Mouse (Mus musculus): ENCODE data around the gene Hoxa11. TPM values are rescaled to one million over a fixed set of nuclear protein-coding genes. Genes with fewer than 3 reads are reported as not detected.

The Hoxa11 gene
- polyA plus RNA-seq, 1 experiment from 2014 or later, result not detected

DNA sequence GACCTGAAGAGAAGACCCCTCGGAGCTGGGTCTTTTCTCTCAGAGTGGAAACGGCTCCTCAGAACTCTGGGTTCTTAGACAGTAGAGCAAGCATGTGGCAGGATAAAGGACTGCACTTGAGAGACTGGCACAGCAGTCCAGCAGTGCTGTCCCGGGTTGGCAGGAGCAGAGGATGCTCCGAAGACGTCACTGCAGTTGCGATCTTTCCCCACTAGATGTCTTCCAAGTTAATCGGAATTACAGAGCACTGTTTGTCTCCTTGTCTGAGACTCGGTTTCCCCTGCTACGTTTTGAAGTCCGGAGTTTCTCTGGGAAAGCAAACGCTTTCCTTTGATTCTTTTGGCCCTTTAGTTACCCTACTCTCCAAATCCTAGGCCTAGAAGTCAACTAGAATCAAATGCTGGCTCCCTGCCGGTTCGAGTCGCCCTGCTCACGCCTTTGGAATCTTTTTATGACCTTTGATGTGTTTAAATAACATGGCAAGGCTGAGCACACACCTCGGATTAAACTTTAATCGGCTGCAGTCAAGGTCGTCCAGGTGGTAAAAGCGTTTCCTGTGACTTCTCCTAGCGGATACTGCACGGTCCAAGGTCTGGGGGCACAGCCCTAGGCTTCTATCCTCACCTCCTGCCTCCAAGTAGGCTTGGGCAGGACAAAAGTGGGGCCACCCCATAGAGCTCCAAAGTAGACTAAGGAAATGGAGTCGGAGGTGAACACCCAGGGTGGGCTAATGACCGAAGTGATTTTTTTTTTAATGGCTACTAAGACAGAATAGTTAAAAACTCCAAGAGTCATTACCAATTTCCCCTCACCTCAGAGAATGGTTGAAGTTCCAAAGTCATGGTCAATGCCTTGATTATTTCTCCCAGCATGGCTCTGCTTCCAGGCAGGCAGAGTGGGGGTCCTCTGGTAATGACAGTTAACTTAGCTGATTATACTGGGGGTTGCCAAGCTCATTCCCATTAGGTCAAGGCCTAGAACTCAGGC is 25.2 kb upstream of the Hoxa11 start:
- Histone ChIP-seq H3K79me2 (ENCODE audit: inconsistent target) (no peaks in the 10 kb centered on the region), H3K27ac (no peak overlapping the region), H3K36me3 (ENCODE audit: inconsistent target) (no peaks in the 10 kb centered on the region), H3K4me3 (ENCODE audit: inconsistent target) (no peak overlapping the region)
- 24% methylated on average over 23 of the region's 23 CpGs for WGBS (ENCODE audit: missing documents)

DNA sequence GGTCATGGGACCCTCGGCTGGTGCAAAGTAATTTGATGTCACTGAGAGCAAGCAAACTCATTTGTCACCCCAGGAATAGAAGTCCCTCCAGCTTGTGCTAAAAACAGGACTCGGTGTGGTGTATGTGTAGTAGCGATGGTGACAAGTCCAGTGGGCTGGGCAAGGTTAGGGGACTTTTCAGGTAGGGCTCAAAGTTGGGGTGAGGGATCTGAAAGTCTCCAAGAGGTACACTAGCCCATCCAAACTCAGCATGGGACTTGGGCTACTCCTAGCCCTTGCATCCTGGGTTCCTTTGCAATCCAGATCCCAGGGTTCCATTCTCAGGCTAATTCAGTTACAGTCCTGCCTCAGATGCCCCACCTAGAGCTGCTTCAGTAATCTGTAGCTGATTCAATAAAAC is 23.1 kb upstream of the Hoxa11 start:
- Histone ChIP-seq H3K79me2 (ENCODE audit: inconsistent target) (no peaks in the 10 kb centered on the region), H3K27ac (no peak overlapping the region), H3K36me3 (ENCODE audit: inconsistent target) (no peaks in the 10 kb centered on the region), H3K4me3 (ENCODE audit: inconsistent target) (no peak overlapping the region)
- WGBS (ENCODE audit: missing documents), result 31% methylated on average over 3 of the region's 3 CpGs

DNA sequence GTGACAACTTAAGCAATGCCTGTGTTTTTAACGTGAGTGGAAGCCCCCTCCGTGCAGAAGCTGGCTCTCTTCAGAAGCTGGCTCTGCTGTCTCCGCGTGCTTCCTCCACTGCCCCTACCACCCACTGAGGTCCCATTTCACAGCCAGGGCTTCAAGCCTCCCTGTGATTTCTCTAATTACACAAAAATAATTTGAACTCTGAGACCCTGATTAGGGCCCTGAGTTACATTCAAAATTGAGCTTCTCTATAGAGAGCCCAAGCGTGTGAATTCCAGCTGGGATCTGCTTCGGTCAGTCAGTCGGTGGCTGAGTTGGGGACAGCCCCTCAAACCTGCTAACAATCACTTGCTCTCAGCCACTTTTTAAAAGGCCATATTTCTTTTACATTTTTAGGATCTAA is 22.7 kb upstream of the Hoxa11 start:
- 23% methylated on average over 7 of the region's 7 CpGs for WGBS (ENCODE audit: missing documents)
- Histone ChIP-seq H3K79me2 (ENCODE audit: inconsistent target) (no peaks in the 10 kb centered on the region), H3K27ac (no peak overlapping the region), H3K36me3 (ENCODE audit: inconsistent target) (no peaks in the 10 kb centered on the region), H3K4me3 (ENCODE audit: inconsistent target) (no peak overlapping the region)

DNA sequence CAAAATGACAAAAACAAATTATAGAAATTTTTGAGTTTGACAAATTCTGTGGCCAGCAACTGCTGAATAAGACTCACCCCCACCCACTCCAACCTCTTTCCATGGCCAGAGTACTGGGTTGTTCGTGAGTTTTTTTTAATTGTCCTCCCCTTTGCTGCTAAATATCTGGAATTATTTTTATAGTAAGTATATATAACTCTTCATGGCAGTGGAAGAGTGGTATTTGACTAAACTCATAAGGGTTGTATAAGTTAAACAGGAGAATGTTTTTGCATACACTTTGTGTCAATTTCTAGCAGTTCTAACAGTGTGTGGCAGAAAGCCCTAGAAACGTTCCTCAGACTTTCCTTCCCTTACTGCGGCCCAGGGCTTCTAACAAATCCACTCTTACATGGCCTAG is 22.1 kb upstream of the Hoxa11 start:
- Histone ChIP-seq H3K36me3 (ENCODE audit: inconsistent target) (no peaks in the 10 kb centered on the region), H3K27ac (no peak overlapping the region), H3K79me2 (ENCODE audit: inconsistent target) (no peaks in the 10 kb centered on the region), H3K4me3 (ENCODE audit: inconsistent target) (no peak overlapping the region)
- WGBS (ENCODE audit: missing documents), result 35% methylated on average over 3 of the region's 3 CpGs

DNA sequence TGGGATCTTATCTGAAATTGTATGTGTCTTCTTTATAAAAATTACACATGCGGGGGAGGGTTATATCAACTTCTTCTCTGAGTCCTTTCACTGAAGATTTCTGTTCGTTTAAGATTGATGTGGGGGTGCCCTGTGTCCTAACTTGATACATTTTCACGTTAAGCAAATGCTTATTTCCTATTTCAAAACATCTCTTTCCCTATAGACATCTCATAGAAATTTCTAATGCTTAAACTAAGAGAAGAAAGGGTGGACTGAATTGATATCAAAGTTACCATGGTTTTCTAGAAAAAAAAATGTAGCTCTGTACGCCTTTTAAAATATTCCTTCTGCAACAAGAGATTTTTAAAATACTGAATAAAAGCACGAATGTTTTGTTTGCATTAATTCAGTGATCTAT is 21.6 kb upstream of the Hoxa11 start:
- WGBS (ENCODE audit: missing documents), result 31% methylated on average over 5 of the region's 5 CpGs
- H3K36me3 ChIP-seq (ENCODE audit: inconsistent target), result no peaks in the 10 kb centered on the region
- no peaks in the 10 kb centered on the region for H3K79me2 ChIP-seq (ENCODE audit: inconsistent target)
- H3K27ac ChIP-seq, result no peak overlapping the region
- H3K4me3 ChIP-seq (ENCODE audit: inconsistent target), result no peak overlapping the region

DNA sequence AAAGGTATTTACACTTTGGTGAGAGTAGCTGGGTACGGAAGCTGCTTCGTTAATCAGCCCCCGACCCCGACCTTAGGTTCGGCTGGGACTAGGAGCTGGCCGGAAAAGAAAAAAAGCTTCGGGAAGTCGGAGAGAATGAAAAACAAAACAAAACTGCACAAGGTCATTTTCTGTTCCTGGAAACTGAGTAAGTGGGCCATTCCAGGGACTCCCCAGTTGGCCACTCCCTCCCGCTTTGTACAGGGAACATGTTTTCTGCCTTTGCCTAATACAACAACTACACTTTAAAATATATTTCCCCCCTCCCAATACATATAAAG is 21.0 kb upstream of the Hoxa11 start:
- 12% methylated on average over 9 of the region's 9 CpGs for WGBS (ENCODE audit: missing documents)
- H3K27ac ChIP-seq, result no peak overlapping the region
- no peak overlapping the region for H3K4me3 ChIP-seq (ENCODE audit: inconsistent target)
- no peaks in the 10 kb centered on the region for H3K36me3 ChIP-seq (ENCODE audit: inconsistent target)
- no peaks in the 10 kb centered on the region for H3K79me2 ChIP-seq (ENCODE audit: inconsistent target)

DNA sequence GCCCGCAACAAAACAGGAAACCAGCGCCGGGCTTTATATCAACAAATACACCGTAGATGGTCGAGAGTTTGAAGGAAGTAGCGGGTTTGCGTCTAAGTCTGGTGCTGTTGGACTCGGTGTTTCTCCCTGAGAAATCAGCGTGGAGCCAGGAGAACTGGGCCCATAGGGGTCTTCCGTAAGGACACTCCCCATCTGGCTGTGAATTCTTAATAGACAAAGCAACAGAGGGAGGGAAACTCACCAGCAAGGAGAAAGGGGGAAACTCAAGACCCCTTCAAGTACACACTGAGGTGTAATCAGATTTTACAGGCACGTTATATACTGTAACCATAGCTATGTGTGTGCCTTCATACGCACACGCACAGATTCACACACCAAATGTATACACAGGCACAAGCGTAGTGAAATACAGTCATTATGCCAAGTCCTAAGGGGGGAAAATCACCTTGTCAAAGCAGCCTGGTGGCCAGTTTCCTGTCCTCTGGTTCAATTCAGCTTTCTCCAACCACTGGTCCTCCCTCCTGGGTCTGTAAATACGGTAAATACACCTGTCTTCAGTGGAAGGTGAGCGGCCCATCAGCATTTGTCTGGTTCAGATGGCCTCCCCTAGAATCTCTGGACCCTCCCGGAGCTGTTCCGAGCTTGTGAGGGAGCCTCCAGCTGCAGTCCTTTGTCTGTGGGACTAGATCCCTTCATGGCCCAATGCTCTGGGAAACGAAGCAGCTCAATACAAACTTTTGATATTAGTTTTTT is 20.5 kb upstream of the Hoxa11 start:
- Histone ChIP-seq H3K4me3 (ENCODE audit: inconsistent target) (no peak overlapping the region), H3K36me3 (ENCODE audit: inconsistent target) (no peaks in the 10 kb centered on the region), H3K79me2 (ENCODE audit: inconsistent target) (no peaks in the 10 kb centered on the region), H3K27ac (no peak overlapping the region)
- 3% methylated on average over 19 of the region's 19 CpGs for WGBS (ENCODE audit: missing documents)

DNA sequence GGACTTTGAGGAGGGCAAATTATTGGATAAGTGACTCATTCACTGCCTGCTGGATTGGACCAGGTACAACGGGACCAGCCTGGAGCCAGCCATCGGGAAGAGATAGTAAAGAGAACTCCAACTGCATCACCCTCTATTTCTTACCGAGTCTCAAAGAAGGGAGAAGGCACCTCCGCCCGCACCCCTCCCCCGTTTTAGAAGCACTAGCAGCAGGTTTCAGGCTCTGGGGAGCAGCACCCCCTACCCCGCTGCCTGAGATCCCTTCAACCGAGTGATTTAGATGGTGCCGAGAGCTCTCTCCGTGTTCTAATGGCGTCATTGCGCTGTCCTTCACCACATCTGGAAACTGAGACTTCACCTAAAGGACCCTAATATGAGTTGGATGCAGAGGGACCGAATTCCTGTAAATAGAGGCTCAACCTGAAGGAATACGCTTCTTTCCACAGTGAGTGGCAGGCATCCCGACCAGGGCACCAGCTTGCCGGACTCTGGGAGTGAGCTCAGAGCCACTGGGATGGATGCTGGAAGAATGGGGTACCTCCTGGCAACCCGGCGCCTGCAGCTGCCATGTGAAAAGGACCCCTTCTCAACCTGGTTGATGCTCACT is 19.8 kb upstream of the Hoxa11 start:
- no peaks in the 10 kb centered on the region for H3K79me2 ChIP-seq (ENCODE audit: inconsistent target)
- H3K4me3 ChIP-seq (ENCODE audit: inconsistent target), result no peak overlapping the region
- no peak overlapping the region for H3K27ac ChIP-seq
- 8% methylated on average over 18 of the region's 18 CpGs for WGBS (ENCODE audit: missing documents)
- no peaks in the 10 kb centered on the region for H3K36me3 ChIP-seq (ENCODE audit: inconsistent target)

DNA sequence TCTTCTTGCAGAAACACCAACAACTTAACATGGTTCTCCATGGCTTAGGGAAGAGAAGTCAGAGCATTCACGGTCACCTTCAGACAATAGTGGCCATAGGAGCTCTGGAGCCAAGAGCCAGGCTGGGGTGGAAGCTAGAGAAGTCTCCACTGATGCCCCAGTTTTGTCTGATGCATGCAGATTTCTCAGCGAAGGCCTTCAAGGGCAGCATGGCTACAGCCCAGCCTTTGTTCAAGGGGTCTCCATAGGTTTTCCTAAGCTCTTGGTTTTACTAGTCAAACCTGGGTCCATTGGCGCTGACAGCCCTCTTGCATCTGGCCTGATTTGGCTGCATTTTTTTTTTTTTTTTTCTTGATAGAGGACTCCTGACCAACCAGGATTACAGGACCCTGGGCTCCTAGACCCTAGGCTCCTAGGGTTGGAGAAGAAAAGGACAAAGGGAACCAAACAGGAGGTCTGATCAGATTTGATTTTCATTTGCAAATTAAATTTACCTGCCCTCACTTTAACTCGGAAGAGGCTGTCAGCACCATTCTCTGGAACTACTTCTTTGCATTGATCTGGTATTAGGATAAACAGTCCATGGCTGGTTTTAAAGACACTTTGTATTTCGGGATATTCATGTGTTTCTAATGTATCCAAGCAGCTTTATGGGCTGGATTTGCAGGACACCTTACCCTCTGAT is 18.6 kb upstream of the Hoxa11 start:
- Histone ChIP-seq H3K79me2 (ENCODE audit: inconsistent target) (no peaks in the 10 kb centered on the region), H3K27ac (no peak overlapping the region), H3K4me3 (ENCODE audit: inconsistent target) (no peak overlapping the region), H3K36me3 (ENCODE audit: inconsistent target) (no peaks in the 10 kb centered on the region)
- 20% methylated on average over 5 of the region's 5 CpGs for WGBS (ENCODE audit: missing documents)

DNA sequence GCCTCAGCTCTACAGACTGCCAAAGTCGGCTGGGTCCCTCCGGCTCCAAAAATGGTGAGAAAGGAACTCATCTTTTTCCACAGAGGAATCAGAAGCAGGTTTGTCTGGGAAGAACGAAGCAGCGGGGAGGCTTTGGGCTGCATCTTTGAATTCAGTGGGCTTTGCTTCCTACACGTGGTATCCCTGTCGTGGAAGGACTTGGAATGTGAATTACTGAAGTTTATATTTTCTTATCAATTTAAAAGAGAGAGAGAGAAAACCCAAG is 17.6 kb upstream of the Hoxa11 start:
- Histone ChIP-seq H3K4me3 (ENCODE audit: inconsistent target) (no peak overlapping the region), H3K36me3 (ENCODE audit: inconsistent target) (no peaks in the 10 kb centered on the region), H3K27ac (no peak overlapping the region), H3K79me2 (ENCODE audit: inconsistent target) (no peaks in the 10 kb centered on the region)
- WGBS (ENCODE audit: missing documents), result 8% methylated on average over 6 of the region's 6 CpGs

DNA sequence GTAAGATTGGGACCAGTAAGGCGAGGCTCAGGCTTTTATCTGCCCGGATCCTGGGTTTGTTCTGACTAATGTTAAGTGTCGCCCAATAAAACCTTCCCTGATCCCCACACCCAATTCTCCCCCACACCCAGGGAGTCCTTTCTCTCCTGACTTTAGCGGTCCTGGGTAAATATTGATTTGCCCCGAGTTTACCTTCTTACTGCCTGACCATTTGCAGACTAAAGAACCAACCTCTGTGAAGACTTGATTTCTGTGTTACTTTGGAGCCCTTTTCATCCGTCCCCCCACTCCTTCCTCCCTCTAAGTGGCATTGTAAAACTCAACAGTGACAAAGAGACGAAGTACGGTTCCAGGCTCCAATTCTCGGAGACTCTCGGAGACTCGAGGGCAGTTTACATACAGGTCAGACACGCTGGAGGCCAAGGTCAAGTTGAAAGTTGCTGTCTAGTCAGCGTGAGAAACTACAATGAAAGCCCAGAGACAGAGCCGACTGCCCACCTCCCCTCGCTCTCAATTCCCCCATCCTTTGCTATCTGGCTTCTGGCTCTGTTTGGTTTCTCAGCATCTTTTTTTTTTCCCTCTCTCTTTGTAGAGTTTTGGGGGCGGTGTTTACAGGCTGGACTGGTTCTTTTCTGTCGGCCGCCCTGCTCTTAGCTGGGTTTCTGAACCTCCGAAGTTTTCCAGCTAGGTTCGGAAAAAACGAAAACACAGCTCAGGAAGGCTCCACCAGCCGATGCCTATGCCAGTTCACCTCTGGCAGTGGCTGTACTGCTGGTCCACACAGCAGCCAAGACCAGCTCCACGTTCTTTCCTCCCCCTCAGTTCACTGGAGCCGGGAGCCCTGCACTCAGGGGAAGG is 17.1 kb upstream of the Hoxa11 start:
- 7% methylated on average over 24 of the region's 24 CpGs for WGBS (ENCODE audit: missing documents)
- Histone ChIP-seq H3K79me2 (ENCODE audit: inconsistent target) (no peaks in the 10 kb centered on the region), H3K4me3 (ENCODE audit: inconsistent target) (no peak overlapping the region), H3K36me3 (ENCODE audit: inconsistent target) (no peaks in the 10 kb centered on the region), H3K27ac (no peak overlapping the region)

DNA sequence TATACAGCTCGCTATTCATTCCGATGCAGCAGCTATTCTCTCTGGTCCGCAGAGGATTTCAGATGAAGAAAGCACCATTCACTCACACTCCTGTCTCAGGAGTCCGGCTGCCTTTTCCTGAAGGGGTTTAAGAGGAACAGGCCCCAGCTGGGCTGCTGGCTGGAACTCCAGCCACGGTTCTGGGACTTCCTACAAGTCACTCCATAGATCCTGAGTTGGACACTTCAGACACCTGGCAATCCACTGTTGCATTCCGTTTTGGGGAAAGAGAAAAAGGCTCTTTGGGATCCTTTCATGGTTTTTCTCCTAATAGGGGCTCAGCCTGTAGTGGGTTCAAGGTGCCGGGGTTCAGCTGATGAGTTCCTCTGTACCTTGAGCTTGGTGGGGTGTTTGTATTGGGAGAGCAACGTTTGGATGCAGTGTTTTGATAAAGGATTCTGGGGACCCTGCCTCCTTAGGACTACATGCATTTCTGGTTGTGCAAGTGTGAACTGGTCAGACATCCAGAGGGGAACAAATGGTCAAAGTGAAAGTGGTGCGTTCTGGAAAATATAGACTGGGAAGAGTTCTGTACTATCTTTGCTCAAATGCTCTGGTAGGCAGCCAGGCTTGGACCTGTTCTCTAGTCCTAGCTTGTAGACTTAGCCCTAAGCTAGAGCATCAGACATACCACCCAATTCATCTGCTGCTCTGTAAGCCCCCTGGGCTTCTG is 16.3 kb upstream of the Hoxa11 start:
- 9% methylated on average over 9 of the region's 9 CpGs for WGBS (ENCODE audit: missing documents)
- Histone ChIP-seq H3K27ac (no peak overlapping the region), H3K36me3 (ENCODE audit: inconsistent target) (no peaks in the 10 kb centered on the region), H3K79me2 (ENCODE audit: inconsistent target) (no peaks in the 10 kb centered on the region), H3K4me3 (ENCODE audit: inconsistent target) (no peak overlapping the region)

DNA sequence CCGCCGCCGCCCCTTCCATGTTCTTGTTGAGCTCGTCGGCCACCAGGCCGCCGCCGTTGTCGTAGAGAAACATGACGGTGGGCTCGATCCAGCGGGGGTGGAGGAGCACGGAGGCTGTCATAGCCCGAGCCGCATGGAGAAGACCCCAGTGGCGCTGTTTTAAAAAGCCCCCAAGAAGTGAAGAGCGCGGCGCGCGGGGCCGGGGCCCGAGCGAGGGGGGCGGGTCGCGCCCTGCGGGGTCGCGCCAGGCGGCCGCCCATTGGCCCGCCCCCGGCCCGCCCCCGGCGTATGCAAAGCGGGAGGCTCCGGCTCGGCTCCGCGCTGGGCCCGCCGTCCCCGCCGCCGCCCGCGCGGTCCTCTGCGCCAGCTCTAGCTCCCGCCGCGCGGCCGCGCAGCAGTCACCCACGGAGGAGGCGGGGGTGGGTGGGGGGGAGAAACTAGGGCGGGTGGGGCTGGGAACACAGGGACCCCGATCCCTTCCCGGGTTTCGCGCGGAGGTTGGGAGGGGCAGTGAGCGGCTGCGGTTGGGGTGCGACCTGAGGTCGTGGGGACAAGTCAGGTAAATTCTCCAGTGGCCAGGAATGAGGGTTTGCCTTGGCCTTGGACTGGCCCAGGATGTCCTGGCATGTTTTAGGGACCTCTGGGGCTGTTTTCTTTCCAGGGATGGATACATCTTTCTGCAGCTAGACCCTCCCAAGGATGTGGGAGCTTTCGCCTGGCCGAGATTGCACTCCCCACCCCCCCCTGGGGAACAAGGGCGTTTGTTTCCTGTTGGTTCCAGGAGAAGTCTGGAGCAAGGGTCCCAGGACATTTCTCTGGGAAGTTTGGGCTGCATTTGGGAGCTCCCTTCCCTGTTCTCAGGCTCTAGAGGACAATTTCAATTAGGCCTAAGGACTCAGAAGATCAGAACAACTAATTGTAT is 15.3 kb upstream of the Hoxa11 start, which contains the start of gene Hoxa13:
TSS of gene Hoxa13 (minus strand) at position 227 of the 922 bp plus-strand sequence.
- WGBS (ENCODE audit: missing documents), result 3% methylated on average over 23 of the region's 72 CpGs
- no peaks in the 10 kb centered on the region for H3K79me2 ChIP-seq (ENCODE audit: inconsistent target)
- no peak within 1 kb of the TSS for H3K27ac ChIP-seq
- H3K36me3 ChIP-seq (ENCODE audit: inconsistent target), result no peaks in the 10 kb centered on the region
- no peak within 1 kb of the TSS for H3K4me3 ChIP-seq (ENCODE audit: inconsistent target)

Measured in macrophage (primary cell).